Mouse (Mus musculus) forebrain, embryonic 11.5 days (tissue): ENCODE measurements around the gene Cabcoco1. TPM values are rescaled to one million over a fixed set of nuclear protein-coding genes. Genes with fewer than 3 reads are reported as not detected.

Experiments used
- ATAC-seq: fragments of 200-750 bp; cut with Nextera tagmentation; replicated peaks from 2 replicates; pipeline ENCODE4 v1.8.0; 2017; ENCODE audit warnings: moderate TSS enrichment; ENCODE audit not compliant: low FRiP score
- DNase-seq: peaks from one replicate; pipeline ENCODE4 v3.0.0-alpha.2; 2017; ENCODE audit warnings: low spot score
- H3K27ac ChIP-seq: fragments of 300-500 bp; sonication (generic); 2 replicates; pipeline ENCODE4 v1.5.1; 2014; ENCODE audit warnings: low read depth, low read length
- H3K27me3 ChIP-seq: fragments of 300-500 bp; sonication (generic); 2 replicates; pipeline ENCODE4 v1.6.1; 2014; ENCODE audit warnings: mild to moderate bottlenecking, low read length, mixed read lengths; ENCODE audit not compliant: control insufficient read depth, insufficient read depth
- H3K36me3 ChIP-seq: fragments of 300-500 bp; sonication (generic); 2 replicates; pipeline ENCODE4 v1.6.1; 2014; ENCODE audit warnings: mild to moderate bottlenecking, low read length, moderate library complexity, mixed read lengths; ENCODE audit not compliant: control insufficient read depth, insufficient read depth
- H3K4me1 ChIP-seq: fragments of 300-500 bp; sonication (generic); replicated peaks from 2 replicates; pipeline ENCODE4 v1.6.1; 2014; ENCODE audit warnings: low read length, mixed read lengths; ENCODE audit not compliant: control insufficient read depth, insufficient read depth
- H3K4me2 ChIP-seq: fragments of 300-500 bp; sonication (generic); 2 replicates; pipeline ENCODE4 v1.6.1; 2014; ENCODE audit warnings: low read depth, mild to moderate bottlenecking, low read length, moderate library complexity, mixed read lengths; ENCODE audit not compliant: severe bottlenecking
- H3K4me3 ChIP-seq: fragments of 300-500 bp; sonication (generic); 2 replicates; pipeline ENCODE4 v1.5.1; 2014; ENCODE audit warnings: low read depth, low read length
- H3K9ac ChIP-seq: fragments of 300-500 bp; sonication (generic); 2 replicates; pipeline ENCODE4 v1.6.1; 2014; ENCODE audit warnings: low read length
- H3K9me3 ChIP-seq: fragments of 300-500 bp; sonication (generic); 2 replicates; pipeline ENCODE4 v1.6.1; 2016; ENCODE audit warnings: low read length, mixed read lengths; ENCODE audit not compliant: control insufficient read depth
- WGBS: fragments of 180-500 bp; shearing (Covaris S2); extraction: QIAGEN DNeasy Blood & Tissue Kit; methylation state at CpG from one replicate; pipeline ENCODE4 v1.1.7; 2014; 5-methylcytosine and 5-hydroxymethylcytosine counted together
- polyA plus RNA-seq: library from polyadenylated mRNA; unstranded; fragments of >200 nt; fragmentation: Nextera tagmentation; extraction: Ambion mirVana; gene quantifications from 2 replicates; pipeline ENCODE4 v1.2.1, GENCODE M21; 2014

Gene Cabcoco1
- polyA plus RNA-seq, 1 experiment from 2014 or later = not detected

DNA sequence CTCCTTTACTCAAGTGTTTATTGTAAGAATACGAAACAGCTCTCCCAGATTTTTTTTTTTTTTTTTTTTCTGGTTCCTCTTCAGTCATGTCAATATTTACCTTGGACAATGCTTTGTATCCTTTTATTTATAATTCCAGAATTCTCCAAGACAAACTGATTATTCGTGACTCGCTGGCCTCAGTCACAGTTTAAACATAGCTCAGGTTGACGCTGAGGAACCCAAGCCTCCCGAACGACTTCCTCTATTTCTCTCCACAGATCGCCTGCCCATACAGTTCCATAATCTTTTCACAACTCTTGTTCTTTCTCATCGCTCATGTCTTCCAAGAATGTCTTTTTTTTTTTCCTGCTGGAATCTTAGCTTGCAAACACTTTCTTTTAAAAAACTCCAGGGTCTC lies 144.9 kb downstream of the Cabcoco1 start:
- Histone ChIP-seq H3K4me3 (no peak overlapping the region), H3K4me1 (no peaks in the 10 kb centered on the region), H3K4me2 (no peak overlapping the region), H3K9ac (no peak overlapping the region), H3K36me3 (no peaks in the 10 kb centered on the region), H3K9me3 (no peaks in the 10 kb centered on the region; the same call in 1 of the 2 replicates), H3K27me3 (no peaks in the 10 kb centered on the region), H3K27ac (no peak overlapping the region)
- 87% methylated on average over 8 of the region's 8 CpGs for whole genome bisulfite sequencing
- no peak for ATAC-seq
- no peak for DNase-seq

DNA sequence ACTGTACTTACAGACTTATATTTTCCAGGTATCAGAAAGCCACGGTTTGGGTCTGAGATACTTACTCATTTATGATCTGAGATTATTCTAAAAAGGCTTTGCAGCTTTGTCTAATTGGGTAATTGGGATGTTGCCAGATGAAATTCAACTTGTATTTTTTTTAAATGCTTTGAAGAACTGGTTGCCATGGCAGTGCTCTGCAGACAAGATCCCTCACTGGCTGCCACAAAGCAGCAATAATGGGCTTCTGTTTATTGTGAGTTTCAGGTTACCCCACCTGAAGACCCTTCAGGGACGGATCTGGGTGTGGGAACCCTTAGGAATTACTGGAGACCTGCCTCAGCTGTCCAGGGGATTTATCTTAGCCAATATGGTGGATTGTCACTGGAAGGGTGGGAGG lies 145.6 kb downstream of the Cabcoco1 start:
- H3K9ac ChIP-seq = no peak overlapping the region
- H3K4me1 ChIP-seq = no peaks in the 10 kb centered on the region
- no peak overlapping the region for H3K4me3 ChIP-seq
- H3K27ac ChIP-seq = no peak overlapping the region
- H3K36me3 ChIP-seq = no peaks in the 10 kb centered on the region
- H3K9me3 ChIP-seq = no peaks in the 10 kb centered on the region; the same call in 1 of the 2 replicates
- DNase-seq (no peak), ATAC-seq (no peak)
- no peak overlapping the region for H3K4me2 ChIP-seq
- 57% methylated on average over 2 of the region's 2 CpGs for WGBS
- no peaks in the 10 kb centered on the region for H3K27me3 ChIP-seq

DNA sequence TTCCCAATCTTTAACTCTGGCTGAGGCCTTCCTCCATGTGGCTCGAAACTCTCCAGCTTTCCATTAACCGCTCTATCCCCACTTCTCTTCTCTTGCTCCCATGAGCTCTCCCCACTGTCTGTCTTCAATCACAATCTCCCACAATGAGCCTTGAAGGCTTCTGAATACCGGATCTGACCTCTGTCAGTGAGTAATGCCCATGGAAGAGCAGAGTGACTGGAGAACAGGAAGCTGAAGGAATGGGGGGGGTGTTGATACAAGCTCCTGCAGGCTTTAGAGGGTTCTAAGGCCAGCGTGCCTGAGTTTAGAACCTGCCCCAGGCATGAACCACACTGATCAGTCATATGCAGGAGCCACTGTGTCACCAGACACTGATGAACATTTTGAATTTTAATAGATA lies 150.1 kb downstream of the Cabcoco1 start:
- Histone ChIP-seq H3K36me3 (no peaks in the 10 kb centered on the region), H3K4me2 (no peak overlapping the region), H3K27ac (no peak overlapping the region), H3K4me3 (no peak overlapping the region), H3K9ac (no peak overlapping the region), H3K9me3 (no peaks in the 10 kb centered on the region), H3K4me1 (no peaks in the 10 kb centered on the region), H3K27me3 (no peaks in the 10 kb centered on the region)
- no peak for ATAC-seq
- 75% methylated on average over 4 of the region's 4 CpGs for WGBS
- no peak for DNase-seq

DNA sequence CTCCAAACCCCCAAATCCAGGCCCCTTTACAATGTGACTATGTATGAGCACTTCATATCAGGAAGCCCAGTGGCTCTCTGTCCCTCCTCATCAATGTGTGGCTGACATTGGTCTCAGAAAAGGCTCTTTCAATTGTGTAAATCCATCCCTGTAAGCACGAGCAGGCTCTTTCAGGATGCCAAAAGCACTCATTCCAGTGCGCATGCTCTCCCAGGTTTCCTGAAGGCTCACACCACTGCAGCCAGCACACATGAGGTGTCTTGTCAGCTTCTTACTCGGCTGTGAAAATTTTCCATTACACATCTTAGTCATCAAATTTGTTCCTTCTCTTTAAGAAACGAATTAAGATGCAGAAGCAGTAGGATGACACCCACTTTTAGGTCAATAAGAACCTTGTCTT lies 152.9 kb downstream of the Cabcoco1 start:
- ATAC-seq = no peak
- Histone ChIP-seq H3K4me2 (no peak overlapping the region), H3K36me3 (no peaks in the 10 kb centered on the region), H3K27me3 (no peaks in the 10 kb centered on the region), H3K4me3 (no peak overlapping the region), H3K4me1 (no peaks in the 10 kb centered on the region), H3K27ac (no peak overlapping the region), H3K9me3 (no peaks in the 10 kb centered on the region), H3K9ac (no peak overlapping the region)
- DNase-seq = no peak
- WGBS = 83% methylated on average over 4 of the region's 4 CpGs

DNA sequence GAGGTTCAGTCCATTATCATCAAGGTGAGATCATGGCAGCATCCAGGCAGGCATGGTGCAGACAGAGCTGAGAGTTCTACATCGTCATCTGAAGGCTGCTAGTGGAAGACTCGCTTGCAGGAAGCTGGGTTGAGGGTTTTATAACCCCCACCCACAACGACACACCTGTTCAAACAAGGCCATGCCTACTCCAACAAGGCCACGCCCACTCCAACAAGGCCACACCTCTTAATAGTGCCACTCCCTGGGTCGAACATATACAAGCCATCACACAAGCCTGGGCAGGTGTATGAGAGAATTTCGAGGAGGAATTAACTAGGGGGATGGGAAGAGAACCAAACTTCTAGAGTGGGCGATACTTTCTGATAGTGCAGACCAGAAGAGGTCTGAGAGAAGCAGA lies 153.6 kb downstream of the Cabcoco1 start:
- WGBS = 83% methylated on average over 7 of the region's 7 CpGs
- H3K4me1 ChIP-seq = no peaks in the 10 kb centered on the region
- no peaks in the 10 kb centered on the region for H3K36me3 ChIP-seq
- H3K4me2 ChIP-seq = no peak overlapping the region
- no peak overlapping the region for H3K27ac ChIP-seq
- no peaks in the 10 kb centered on the region for H3K9me3 ChIP-seq
- H3K9ac ChIP-seq = no peak overlapping the region
- H3K4me3 ChIP-seq = no peak overlapping the region
- H3K27me3 ChIP-seq = no peaks in the 10 kb centered on the region
- ATAC-seq = no peak
- no peak for DNase-seq

Other genes starting within 250 kb of the Cabcoco1 start
- 6.5 and 7.0 TPM in 2 replicates for gene Tmem26, start 181.8 kb upstream of the Cabcoco1 start, polyA plus RNA-seq